Mouse (Mus musculus): ENCODE results near the gene Micall2. TPM values are rescaled to one million over a fixed set of nuclear protein-coding genes. Genes with fewer than 3 reads are reported as not detected.
"Not testable (repeated sequence)": the region's sequence is repeated elsewhere in the genome, so short reads cannot be mapped to it uniquely, and the experiment has no call there.

Gene Micall2
- polyA plus RNA-seq, 1 experiment: 24.6 TPM

GRCm38 (mm10) chr5:139718540-139718939, 17.6 kb downstream of the Micall2 start:
- Histone ChIP-seq H3K27me3 (ENCODE audit: control insufficient read depth) (no peaks in the 10 kb centered on the region), H3K36me3 (ENCODE audit: control insufficient read depth) (peaks cover 97% of the 10 kb centered on the region), H3K9me3 (ENCODE audit: control insufficient read depth, low read length) (no peaks in the 10 kb centered on the region), H3K4me3 (replicated peaks) (no peak overlapping the region), H3K4me1 (ENCODE audit: control insufficient read depth) (peaks cover 35% of the 10 kb centered on the region)
- TF ChIP-seq GATA1 (IDR thresholded peaks at IDR 0.05; ENCODE audit: low read length): no peak
- TF ChIP-seq TAL1 (IDR thresholded peaks at IDR 0.05; ENCODE audit: low read length): no peak

- H3K9me3 ChIP-seq (ENCODE audit: control insufficient read depth, low read length): no peaks in the 10 kb centered on the region
- no peaks in the 10 kb centered on the region for H3K27me3 ChIP-seq (ENCODE audit: control insufficient read depth)
- no peak overlapping the region for H3K4me3 ChIP-seq (replicated peaks)
- TF ChIP-seq TAL1 (IDR thresholded peaks at IDR 0.05; ENCODE audit: low read length) (no peak), GATA1 (IDR thresholded peaks at IDR 0.05; ENCODE audit: low read length) (no peak)
- H3K36me3 ChIP-seq (ENCODE audit: control insufficient read depth): peaks cover 97% of the 10 kb centered on the region
- H3K4me1 ChIP-seq (ENCODE audit: control insufficient read depth): peaks cover 27% of the 10 kb centered on the region
Measured at GRCm38 (mm10) chr5:139717723-139718122, 18.4 kb downstream of the Micall2 start.

- H3K9me3 ChIP-seq (ENCODE audit: control insufficient read depth, low read length): peaks cover 7% of the 10 kb centered on the region
- peaks cover 14% of the 10 kb centered on the region for H3K4me1 ChIP-seq (ENCODE audit: control insufficient read depth)
- H3K36me3 ChIP-seq (ENCODE audit: control insufficient read depth): peaks cover 74% of the 10 kb centered on the region
- no peaks in the 10 kb centered on the region for H3K27me3 ChIP-seq (ENCODE audit: control insufficient read depth)
- TF ChIP-seq GATA1 (IDR thresholded peaks at IDR 0.05; ENCODE audit: low read length) (no peak), TAL1 (IDR thresholded peaks at IDR 0.05; ENCODE audit: low read length) (no peak)
- H3K4me3 ChIP-seq (replicated peaks): no peak overlapping the region
Measured at GRCm38 (mm10) chr5:139706496-139706895, 29.6 kb downstream of the Micall2 start.

- peaks cover 14% of the 10 kb centered on the region for H3K4me1 ChIP-seq (ENCODE audit: control insufficient read depth)
- H3K4me3 ChIP-seq (replicated peaks): no peak overlapping the region
- no peaks in the 10 kb centered on the region for H3K27me3 ChIP-seq (ENCODE audit: control insufficient read depth)
- peaks cover 39% of the 10 kb centered on the region for H3K36me3 ChIP-seq (ENCODE audit: control insufficient read depth)
- TF ChIP-seq GATA1 (IDR thresholded peaks at IDR 0.05; ENCODE audit: low read length): no peak
- TF ChIP-seq TAL1 (IDR thresholded peaks at IDR 0.05; ENCODE audit: low read length): no peak
- no peaks in the 10 kb centered on the region for H3K9me3 ChIP-seq (ENCODE audit: control insufficient read depth, low read length)
Measured at GRCm38 (mm10) chr5:139702905-139703304, 33.2 kb downstream of the Micall2 start.

GRCm38 (mm10) chr5:139702236-139702635, 33.9 kb downstream of the Micall2 start:
- Histone ChIP-seq H3K36me3 (ENCODE audit: control insufficient read depth) (peaks cover 32% of the 10 kb centered on the region), H3K4me1 (ENCODE audit: control insufficient read depth) (peaks cover 14% of the 10 kb centered on the region), H3K27me3 (ENCODE audit: control insufficient read depth) (no peaks in the 10 kb centered on the region), H3K4me3 (replicated peaks) (no peak overlapping the region), H3K9me3 (ENCODE audit: control insufficient read depth, low read length) (no peaks in the 10 kb centered on the region; the same call in 1 of the 2 replicates)
- TF ChIP-seq GATA1 (IDR thresholded peaks at IDR 0.05; ENCODE audit: low read length) (no peak), TAL1 (IDR thresholded peaks at IDR 0.05; ENCODE audit: low read length) (no peak)

GRCm38 (mm10) chr5:139696954-139697353, 39.2 kb downstream of the Micall2 start:
- H3K9me3 ChIP-seq (ENCODE audit: control insufficient read depth, low read length): peaks cover 7% of the 10 kb centered on the region
- TF ChIP-seq TAL1 (IDR thresholded peaks at IDR 0.05; ENCODE audit: low read length): no peak
- no peaks in the 10 kb centered on the region for H3K27me3 ChIP-seq (ENCODE audit: control insufficient read depth)
- H3K4me3 ChIP-seq (replicated peaks): no peak overlapping the region
- no peaks in the 10 kb centered on the region for H3K36me3 ChIP-seq (ENCODE audit: control insufficient read depth)
- H3K4me1 ChIP-seq (ENCODE audit: control insufficient read depth): peaks cover 13% of the 10 kb centered on the region

- H3K4me3 ChIP-seq (replicated peaks); H3K36me3 ChIP-seq (ENCODE audit: control insufficient read depth); H3K9me3 ChIP-seq (ENCODE audit: control insufficient read depth, low read length); H3K27me3 ChIP-seq (ENCODE audit: control insufficient read depth): not testable (repeated sequence)
- H3K4me1 ChIP-seq (ENCODE audit: control insufficient read depth): peaks cover 13% of the 10 kb centered on the region
Measured at GRCm38 (mm10) chr5:139695876-139696275, 40.3 kb downstream of the Micall2 start.

- no peaks in the 10 kb centered on the region for H3K27me3 ChIP-seq (ENCODE audit: control insufficient read depth)
- H3K9me3 ChIP-seq (ENCODE audit: control insufficient read depth, low read length): peaks cover 7% of the 10 kb centered on the region
- no peak for TF ChIP-seq GATA1 (IDR thresholded peaks at IDR 0.05; ENCODE audit: low read length)
- TF ChIP-seq TAL1 (IDR thresholded peaks at IDR 0.05; ENCODE audit: low read length): no peak
- H3K4me1 ChIP-seq (ENCODE audit: control insufficient read depth): peaks cover 13% of the 10 kb centered on the region
- H3K4me3 ChIP-seq (replicated peaks): no peak overlapping the region
- H3K36me3 ChIP-seq (ENCODE audit: control insufficient read depth): no peaks in the 10 kb centered on the region
Measured at GRCm38 (mm10) chr5:139694989-139695571, 41.1 kb downstream of the Micall2 start.

- peaks cover 7% of the 10 kb centered on the region for H3K9me3 ChIP-seq (ENCODE audit: control insufficient read depth, low read length)
- H3K36me3 ChIP-seq (ENCODE audit: control insufficient read depth): no peaks in the 10 kb centered on the region
- peaks cover 13% of the 10 kb centered on the region for H3K4me1 ChIP-seq (ENCODE audit: control insufficient read depth)
- no peaks in the 10 kb centered on the region for H3K27me3 ChIP-seq (ENCODE audit: control insufficient read depth)
- TF ChIP-seq GATA1 (IDR thresholded peaks at IDR 0.05; ENCODE audit: low read length) (no peak), TAL1 (IDR thresholded peaks at IDR 0.05; ENCODE audit: low read length) (no peak)
- H3K4me3 ChIP-seq (replicated peaks): no peak overlapping the region
Measured at GRCm38 (mm10) chr5:139694292-139694988, 41.7 kb downstream of the Micall2 start.

Data from erythroblast, embryonic 14.5 days (primary cell).